Mouse (Mus musculus): ENCODE data around the gene Plod2. TPM values are rescaled to one million over a fixed set of nuclear protein-coding genes. Genes with fewer than 3 reads are reported as not detected.
A peak's percentile ranks its signal among the peaks of the same experiment; 100 is the strongest.

Plod2 gene
- 0.36 and 0.66 TPM in 2 replicates for total RNA-seq (2015)
- 0.18 and 1.1 TPM in 2 replicates for total RNA-seq (2017)

GRCm38 (mm10) chr9:92541977-92542561 is at the start of gene Plod2:
Gene Plod2 (plus strand): TSS chr9:92542223.
- peak; percentile 55 for ATAC-seq (ENCODE audit: poor library complexity, severe bottlenecking)

- ATAC-seq (ENCODE audit: poor library complexity, severe bottlenecking), result peak; percentile 81
These were observed 42.2 kb upstream of the Plod2 start for GRCm38 (mm10) chr9:92499710-92500410.

GRCm38 (mm10) chr9:92504256-92504655 is 37.8 kb upstream of the Plod2 start:
- ATAC-seq (ENCODE audit: poor library complexity, severe bottlenecking), result no peak

- ATAC-seq (ENCODE audit: poor library complexity, severe bottlenecking), result peak; percentile 40
These were observed 37.1 kb upstream of the Plod2 start for GRCm38 (mm10) chr9:92504889-92505288.

- no peak for ATAC-seq (ENCODE audit: poor library complexity, severe bottlenecking)
These were observed 30.3 kb upstream of the Plod2 start for GRCm38 (mm10) chr9:92511696-92512095.

- ATAC-seq (ENCODE audit: poor library complexity, severe bottlenecking), result no peak
These were observed 25.0 kb upstream of the Plod2 start for GRCm38 (mm10) chr9:92517036-92517435.

- ATAC-seq (ENCODE audit: poor library complexity, severe bottlenecking), result no peak
These were observed 21.3 kb upstream of the Plod2 start for GRCm38 (mm10) chr9:92520751-92521150.

GRCm38 (mm10) chr9:92524506-92524905 is 17.5 kb upstream of the Plod2 start:
- no peak for ATAC-seq (ENCODE audit: poor library complexity, severe bottlenecking)

GRCm38 (mm10) chr9:92530055-92530454 is 12.0 kb upstream of the Plod2 start:
- no peak for ATAC-seq (ENCODE audit: poor library complexity, severe bottlenecking)

- no peak for ATAC-seq (ENCODE audit: poor library complexity, severe bottlenecking)
These were observed 4.3 kb upstream of the Plod2 start for GRCm38 (mm10) chr9:92537735-92538134.

- no peak for ATAC-seq (ENCODE audit: poor library complexity, severe bottlenecking)
These were observed 3.8 kb upstream of the Plod2 start for GRCm38 (mm10) chr9:92538216-92538615.

GRCm38 (mm10) chr9:92542591-92543416 is 781 bp downstream of the Plod2 start:
- ATAC-seq (ENCODE audit: poor library complexity, severe bottlenecking), result peak; percentile 24

- no peak for ATAC-seq (ENCODE audit: poor library complexity, severe bottlenecking)
These were observed 2.1 kb downstream of the Plod2 start for GRCm38 (mm10) chr9:92544146-92544545.

- no peak for ATAC-seq (ENCODE audit: poor library complexity, severe bottlenecking)
These were observed 3.0 kb downstream of the Plod2 start for GRCm38 (mm10) chr9:92545021-92545420.

GRCm38 (mm10) chr9:92546446-92546845 is 4.4 kb downstream of the Plod2 start:
- ATAC-seq (ENCODE audit: poor library complexity, severe bottlenecking), result no peak

- no peak for ATAC-seq (ENCODE audit: poor library complexity, severe bottlenecking)
These were observed 5.1 kb downstream of the Plod2 start for GRCm38 (mm10) chr9:92547106-92547505.

GRCm38 (mm10) chr9:92547821-92548220 is 5.8 kb downstream of the Plod2 start:
- no peak for ATAC-seq (ENCODE audit: poor library complexity, severe bottlenecking)

GRCm38 (mm10) chr9:92548603-92549002 is 6.6 kb downstream of the Plod2 start:
- ATAC-seq (ENCODE audit: poor library complexity, severe bottlenecking), result no peak

GRCm38 (mm10) chr9:92549811-92550490 is 7.9 kb downstream of the Plod2 start:
- no peak for ATAC-seq (ENCODE audit: poor library complexity, severe bottlenecking)

GRCm38 (mm10) chr9:92550981-92551380 is 9.0 kb downstream of the Plod2 start:
- no peak for ATAC-seq (ENCODE audit: poor library complexity, severe bottlenecking)

- ATAC-seq (ENCODE audit: poor library complexity, severe bottlenecking), result no peak
These were observed 9.6 kb downstream of the Plod2 start for GRCm38 (mm10) chr9:92551666-92552065.

All from megakaryocyte, adult 5-6 weeks (primary cell).